Mouse (Mus musculus) liver, embryonic 14.5 days (tissue): Measurements from ENCODE around the gene Dnajc6.

Source experiments
- CTCF ChIP-seq: IDR thresholded peaks from 2 replicates; pipeline ENCODE4 v1.5.1; 2016; ENCODE audit warnings: antibody characterized with exemption, low read depth, control low read depth
- EP300 ChIP-seq: IDR thresholded peaks from 2 replicates; pipeline ENCODE4 v1.6.1; 2016; ENCODE audit warnings: antibody characterized with exemption, low read depth

GRCm38 (mm10) chr4:101452829-101453228 lies 43.6 kb upstream of the Dnajc6 start:
- TF ChIP-seq CTCF (no peak), EP300 (no peak)
